Mouse (Mus musculus) stomach, postnatal 0 days (tissue): ENCODE measurements at regions not wholly inside any gene's neighbourhood (a gene's known extent, or its start where the extent isn't known, plus 50 kb on each side); places are given as distances from the start of the nearest gene placed in this dataset.
A peak's percentile ranks its signal among the peaks of the same experiment; 100 is the strongest.

Experiments used
- ATAC-seq: fragments of 200-750 bp; cut with Nextera tagmentation; 2 replicates; pipeline ENCODE4 v1.8.0; 2017; ENCODE audit not compliant: low FRiP score, low TSS enrichment
- DNase-seq: peaks from one replicate; pipeline ENCODE4 v3.0.0-alpha.2; 2016; ENCODE audit warnings: low spot score
- H3K27ac ChIP-seq: fragments of 300-500 bp; sonication (generic); replicated peaks from 2 replicates; pipeline ENCODE4 v1.5.1; 2014; ENCODE audit warnings: mild to moderate bottlenecking, control low read depth
- H3K27me3 ChIP-seq: fragments of 300-500 bp; sonication (generic); 2 replicates; pipeline ENCODE4 v1.6.1; 2014; ENCODE audit warnings: low read length; ENCODE audit not compliant: control insufficient read depth, insufficient read depth
- H3K36me3 ChIP-seq: fragments of 300-500 bp; sonication (generic); 2 replicates; pipeline ENCODE4 v1.6.1; 2014; ENCODE audit warnings: low read length, mixed read lengths; ENCODE audit not compliant: control insufficient read depth, insufficient read depth
- H3K4me1 ChIP-seq: fragments of 300-500 bp; sonication (generic); replicated peaks from 2 replicates; pipeline ENCODE4 v1.6.1; 2014; ENCODE audit warnings: antibody characterized with exemption; ENCODE audit not compliant: control insufficient read depth, insufficient read depth
- H3K4me2 ChIP-seq: fragments of 300-500 bp; sonication (generic); replicated peaks from 2 replicates; pipeline ENCODE4 v1.6.1; 2014; ENCODE audit warnings: low read depth, mild to moderate bottlenecking, control low read depth, moderate library complexity
- H3K4me3 ChIP-seq: fragments of 300-500 bp; sonication (generic); 2 replicates; pipeline ENCODE4 v1.5.1; 2014; ENCODE audit warnings: low read depth, low read length, control low read depth
- H3K9ac ChIP-seq: fragments of 300-500 bp; sonication (generic); 2 replicates; pipeline ENCODE4 v1.6.1; 2014; ENCODE audit warnings: mild to moderate bottlenecking, low read length, control low read depth, mixed read lengths
- H3K9me3 ChIP-seq: fragments of 300-500 bp; sonication (generic); 2 replicates; pipeline ENCODE4 v1.6.1; 2016; ENCODE audit warnings: low read length; ENCODE audit not compliant: control insufficient read depth
- CTCF ChIP-seq: IDR thresholded peaks from 2 replicates; pipeline ENCODE4 v1.5.1; 2016; ENCODE audit warnings: antibody characterized with exemption, low read depth, mild to moderate bottlenecking, moderate library complexity
- EP300 ChIP-seq: optimal IDR thresholded peaks from 2 replicates; pipeline ENCODE3; 2016; ENCODE audit warnings: antibody characterized with exemption
- WGBS: fragments of 180-500 bp; shearing (Covaris S2); extraction: QIAGEN DNeasy Blood & Tissue Kit; methylation state at CpG from one replicate; pipeline ENCODE4 v1.1.7; 2014; 5-methylcytosine and 5-hydroxymethylcytosine counted together

DNA sequence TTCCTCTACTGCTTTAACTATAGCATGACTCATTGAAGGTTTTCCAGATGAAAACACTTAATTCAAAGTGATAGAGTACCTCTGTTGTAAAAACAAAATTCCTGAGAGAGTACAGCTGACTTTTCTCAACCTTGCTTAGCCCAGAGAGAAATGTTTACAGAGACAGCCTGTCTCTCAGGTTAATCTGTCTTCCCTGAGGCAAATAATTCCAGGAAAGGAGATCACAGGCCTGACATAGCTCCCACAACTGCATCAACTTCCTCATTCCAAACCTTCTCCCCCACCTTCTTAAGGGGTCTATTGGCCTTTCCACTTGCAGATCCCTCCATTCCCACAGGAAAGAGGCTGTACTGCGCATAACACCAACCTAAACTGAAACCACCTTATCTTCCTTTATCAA, 586.1 kb upstream of the Impad1 start:
- Histone ChIP-seq H3K9me3 (no peaks in the 10 kb centered on the region), H3K36me3 (no peaks in the 10 kb centered on the region), H3K4me2 (no peak overlapping the region), H3K27ac (no peak overlapping the region), H3K27me3 (no peaks in the 10 kb centered on the region), H3K9ac (no peak overlapping the region), H3K4me1 (no peaks in the 10 kb centered on the region), H3K4me3 (no peak overlapping the region)
- WGBS: 53% methylated on average over 1 of the region's 1 CpGs
- DNase-seq (no peak), ATAC-seq (no peak)
- TF ChIP-seq CTCF (no peak), EP300 (no peak)

DNA sequence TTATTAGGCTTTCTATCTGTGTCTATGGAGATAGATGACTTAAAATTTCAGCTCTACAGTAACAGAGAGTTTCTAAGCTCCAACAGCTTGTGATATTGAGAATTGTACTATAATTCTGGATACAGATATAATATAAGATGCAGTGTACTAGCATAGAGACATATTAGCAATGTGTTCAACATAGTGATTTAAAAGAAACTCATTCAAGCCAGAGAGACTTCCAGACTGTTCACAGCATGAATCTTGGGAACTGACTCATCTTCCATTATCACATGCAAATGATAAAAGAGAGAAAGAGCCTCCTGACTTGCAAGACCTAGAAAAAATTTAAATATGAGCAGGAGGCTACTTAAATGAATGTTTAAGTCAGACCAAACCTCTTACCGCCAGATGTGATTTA, 565.1 kb upstream of the Impad1 start:
- Histone ChIP-seq H3K4me1 (no peaks in the 10 kb centered on the region), H3K27me3 (no peaks in the 10 kb centered on the region), H3K36me3 (no peaks in the 10 kb centered on the region), H3K4me2 (no peak overlapping the region), H3K4me3 (no peak overlapping the region), H3K9ac (no peak overlapping the region), H3K9me3 (no peaks in the 10 kb centered on the region), H3K27ac (no peak overlapping the region)
- no peak for DNase-seq
- 94% methylated on average over 1 of the region's 1 CpGs for WGBS
- no peak for ATAC-seq
- TF ChIP-seq EP300: no peak
- TF ChIP-seq CTCF: no peak

DNA sequence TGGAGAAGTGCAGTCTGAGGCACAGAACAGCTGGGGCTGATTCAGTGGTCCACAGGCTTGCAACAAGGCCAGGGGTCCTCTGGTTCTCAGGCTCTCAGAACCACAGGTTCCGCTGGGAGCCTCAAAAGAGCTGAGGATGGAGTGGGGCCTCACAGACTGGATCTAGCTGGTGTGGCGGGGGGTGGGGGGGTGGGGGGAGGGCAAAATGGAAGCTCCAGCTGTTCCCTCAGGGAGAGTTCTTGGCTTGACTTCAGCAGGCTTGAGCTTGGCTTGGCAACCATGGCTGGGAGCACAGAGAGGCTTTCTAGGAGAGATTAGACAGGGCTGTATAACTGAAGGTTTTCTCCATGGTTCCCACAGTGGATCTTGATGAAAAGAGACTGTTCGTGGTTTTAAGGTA, 553.1 kb upstream of the Impad1 start:
- WGBS: 61% methylated on average over 3 of the region's 3 CpGs
- Histone ChIP-seq H3K4me1 (no peaks in the 10 kb centered on the region), H3K27me3 (no peaks in the 10 kb centered on the region), H3K4me3 (no peak overlapping the region), H3K4me2 (no peak overlapping the region), H3K36me3 (no peaks in the 10 kb centered on the region), H3K27ac (no peak overlapping the region), H3K9me3 (no peaks in the 10 kb centered on the region), H3K9ac (no peak overlapping the region)
- no peak for DNase-seq
- TF ChIP-seq CTCF (no peak), EP300 (no peak)
- no peak; the same call in 1 of the 2 replicates for ATAC-seq

DNA sequence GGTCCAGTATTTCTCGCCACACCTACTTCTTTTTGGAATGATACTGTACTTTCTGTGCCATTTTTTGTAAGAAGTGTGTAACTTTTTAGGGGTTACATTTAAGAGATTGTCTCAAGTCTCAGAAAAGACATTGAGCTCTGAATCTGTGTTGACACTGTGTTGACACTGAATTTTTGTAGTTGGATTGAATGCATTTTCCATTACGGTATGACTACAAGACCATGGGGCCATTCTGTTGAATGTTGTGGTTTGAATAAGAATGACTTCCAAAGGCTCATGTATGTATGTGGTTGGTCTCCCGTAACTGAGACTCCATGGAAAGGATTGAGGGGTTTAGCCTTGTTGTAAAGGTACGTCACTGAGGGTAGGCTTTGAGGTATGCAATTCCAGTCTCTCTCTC, 551.6 kb upstream of the Impad1 start:
- WGBS: 94% methylated on average over 4 of the region's 4 CpGs

DNA sequence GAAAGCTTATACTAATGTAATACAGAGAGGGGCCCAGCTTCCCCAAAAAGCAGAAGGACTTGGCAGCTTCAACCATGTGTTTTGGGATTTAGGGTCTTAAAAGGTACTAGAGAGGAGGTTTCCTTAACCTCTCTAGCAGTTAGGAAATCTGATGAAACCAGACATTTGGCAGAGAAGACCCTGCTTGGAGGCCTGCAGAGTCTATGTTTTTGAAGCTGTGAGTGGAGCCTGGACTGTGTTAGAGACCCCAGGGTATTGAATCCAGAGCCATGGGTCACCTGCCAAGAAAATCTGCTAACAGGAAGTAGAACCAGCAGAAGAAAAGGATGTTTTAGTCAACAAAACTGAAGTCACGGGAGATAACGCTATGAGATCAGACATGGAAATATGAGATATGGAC, 551.2 kb upstream of the Impad1 start:
- Histone ChIP-seq H3K4me1 (no peaks in the 10 kb centered on the region), H3K4me3 (no peak overlapping the region), H3K27ac (no peak overlapping the region), H3K27me3 (no peaks in the 10 kb centered on the region), H3K9me3 (no peaks in the 10 kb centered on the region), H3K36me3 (no peaks in the 10 kb centered on the region), H3K9ac (no peak overlapping the region), H3K4me2 (no peak overlapping the region)
- TF ChIP-seq EP300 (no peak), CTCF (no peak)
- DNase-seq: no peak
- no peak for ATAC-seq
- 63% methylated on average over 2 of the region's 2 CpGs for whole genome bisulfite sequencing

More for the DNA sequence above, 551.6 kb upstream of the Impad1 start:
- no peaks in the 10 kb centered on the region for H3K27me3 ChIP-seq
- H3K27ac ChIP-seq: no peak overlapping the region
- H3K9me3 ChIP-seq: no peaks in the 10 kb centered on the region
- H3K4me1 ChIP-seq: no peaks in the 10 kb centered on the region
- ATAC-seq (no peak), DNase-seq (no peak)
- no peak overlapping the region for H3K4me3 ChIP-seq
- no peak overlapping the region for H3K4me2 ChIP-seq
- no peak overlapping the region for H3K9ac ChIP-seq
- no peak for TF ChIP-seq CTCF
- TF ChIP-seq EP300: no peak
- no peaks in the 10 kb centered on the region for H3K36me3 ChIP-seq

DNA sequence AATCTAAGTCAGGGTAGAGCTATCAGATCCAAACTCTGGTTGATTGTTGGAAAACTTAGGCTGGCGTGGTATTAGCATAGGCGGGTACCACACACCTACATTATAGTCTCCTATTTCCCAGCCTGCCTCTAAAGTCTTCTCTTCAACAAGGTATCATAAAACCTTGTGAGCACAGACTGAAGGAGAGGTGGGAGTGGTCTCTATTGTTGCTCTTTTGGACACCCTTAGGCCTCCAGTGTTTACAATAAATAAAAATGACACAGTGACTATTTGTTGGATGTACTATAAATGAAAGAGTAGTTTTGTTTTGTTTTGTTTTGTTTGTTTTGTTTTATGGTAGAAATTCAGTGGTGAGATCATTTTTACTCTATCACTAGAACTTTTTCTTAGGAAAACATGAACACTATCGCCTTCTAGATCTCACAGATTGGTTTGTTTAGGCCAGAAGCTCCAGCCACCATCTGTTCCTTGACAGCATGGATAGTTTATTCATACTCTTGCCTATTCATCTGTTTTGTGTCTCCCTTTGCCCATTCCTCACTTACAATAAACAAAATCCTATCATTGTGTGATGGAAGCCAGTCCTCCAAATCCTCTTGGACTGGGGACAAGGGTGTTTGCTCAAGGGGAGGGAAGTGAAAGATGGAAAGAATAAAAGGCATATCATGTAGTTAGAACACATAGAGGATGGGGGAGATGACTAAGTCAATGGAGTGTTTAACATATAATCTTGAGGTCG, 544.2 kb upstream of the Impad1 start:
- Histone ChIP-seq H3K4me1 (no peaks in the 10 kb centered on the region), H3K9me3 (no peaks in the 10 kb centered on the region), H3K27me3 (no peaks in the 10 kb centered on the region), H3K4me3 (no peak overlapping the region), H3K4me2 (no peak overlapping the region), H3K36me3 (no peaks in the 10 kb centered on the region), H3K27ac (no peak overlapping the region), H3K9ac (no peak overlapping the region)
- DNase-seq (no peak), ATAC-seq (peak; percentile 45; the same call in 1 of the 2 replicates)
- WGBS: 64% methylated on average over 4 of the region's 4 CpGs
- no peak for TF ChIP-seq EP300
- TF ChIP-seq CTCF: no peak
